Mouse (Mus musculus): ENCODE results near the gene Ccnj.
A peak's percentile ranks its signal among the peaks of the same experiment; 100 is the strongest.

The Ccnj gene

DNA sequence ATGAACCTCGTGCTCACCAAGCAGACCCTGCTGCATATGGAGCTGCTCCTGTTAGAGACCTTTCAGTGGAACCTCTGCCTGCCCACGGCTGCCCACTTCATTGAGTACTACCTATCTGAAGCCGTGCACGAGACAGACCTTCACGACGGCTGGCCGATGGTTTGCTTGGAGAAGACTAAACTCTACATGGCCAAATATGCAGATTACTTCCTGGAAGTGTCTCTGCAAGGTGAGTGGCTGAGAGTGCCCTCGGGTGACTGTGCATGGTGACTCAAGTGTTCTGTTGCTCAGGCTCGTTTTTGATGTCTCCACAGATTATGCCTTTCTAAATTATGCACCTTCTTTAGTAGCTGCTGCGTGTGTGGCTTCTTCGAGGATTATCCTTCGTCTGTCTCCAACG, 13.7 kb downstream of the Ccnj start:
- no peak for DNase-seq (ENCODE audit: low spot score in 2 of 2)

- DNase-seq (ENCODE audit: low spot score in 2 of 2): no peak
Measured at GRCm38 (mm10) chr19:40849391-40849790, 18.3 kb downstream of the Ccnj start.

GRCm38 (mm10) chr19:40859555-40859954, 28.5 kb downstream of the Ccnj start:
- DNase-seq (ENCODE audit: low spot score in 2 of 2): no peak

DNA sequence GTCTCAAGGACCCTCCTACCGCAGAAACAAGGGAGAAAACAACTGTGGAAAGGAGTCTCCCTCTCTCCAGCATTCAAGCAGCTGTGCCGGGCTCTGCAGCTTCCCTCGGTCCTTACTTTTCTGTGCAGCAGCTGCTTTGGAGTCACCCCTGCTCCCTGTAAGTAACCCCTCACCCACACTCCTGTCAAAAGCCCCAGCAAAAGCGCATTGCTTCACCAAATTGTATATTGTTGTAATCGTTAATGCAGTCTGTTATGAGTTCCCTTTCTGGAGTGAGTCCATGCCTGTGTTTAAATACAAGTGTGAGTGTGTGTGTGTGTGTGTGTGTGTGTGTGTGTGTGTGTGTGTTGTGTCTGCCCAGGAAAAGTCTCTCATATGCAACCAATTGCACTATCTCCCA, 37.2 kb downstream of the Ccnj start:
- DNase-seq (ENCODE audit: low spot score in 2 of 2): no peak

GRCm38 (mm10) chr19:40869425-40870105, 38.5 kb downstream of the Ccnj start:
- no peak for DNase-seq (ENCODE audit: low spot score in 2 of 2)

GRCm38 (mm10) chr19:40872955-40873665, 42.0 kb downstream of the Ccnj start:
- peak; percentile 82 to 87 for DNase-seq (ENCODE audit: low spot score in 2 of 2)

DNA sequence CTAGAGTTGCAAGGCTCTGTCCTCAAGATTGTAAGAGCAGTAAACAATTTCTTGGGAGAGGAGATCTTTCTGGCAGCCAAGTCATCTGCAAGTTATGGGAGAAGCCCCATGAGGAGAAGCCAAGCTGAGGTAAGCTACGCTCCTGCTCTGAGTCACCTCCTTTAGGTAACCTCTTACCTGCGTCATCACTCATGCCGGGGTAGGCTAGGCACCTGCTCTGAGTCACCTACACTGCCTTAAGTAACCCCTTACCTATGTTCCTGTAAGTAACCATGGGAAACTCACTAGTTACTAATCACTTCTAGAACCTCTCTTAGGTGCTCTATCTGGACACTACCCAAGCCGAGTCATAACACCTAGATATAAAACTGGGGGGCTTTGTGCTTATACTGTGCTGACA, 50.6 kb downstream of the Ccnj start:
- DNase-seq (ENCODE audit: low spot score in 2 of 2): no peak

DNA sequence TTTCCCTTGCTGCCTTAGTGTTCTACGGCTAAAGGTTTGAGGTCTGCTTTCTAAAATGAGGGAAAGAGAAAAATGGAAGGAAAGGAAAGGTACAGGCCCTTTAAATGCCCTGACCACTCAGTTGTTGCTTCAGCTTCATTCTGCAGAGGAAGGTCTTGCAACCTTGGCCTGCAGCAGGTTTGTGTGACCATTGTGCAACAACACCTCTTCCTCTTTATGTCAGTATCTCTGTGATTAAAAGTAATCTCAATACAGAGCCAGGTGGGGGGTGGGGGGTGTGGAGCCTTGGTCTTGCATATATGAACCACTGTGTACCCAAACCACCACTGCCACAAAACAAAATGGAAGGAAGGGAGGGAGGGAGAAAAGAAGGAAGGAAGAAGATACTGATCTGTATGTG, 57.8 kb downstream of the Ccnj start:
- no peak for DNase-seq (ENCODE audit: low spot score in 2 of 2)

DNA sequence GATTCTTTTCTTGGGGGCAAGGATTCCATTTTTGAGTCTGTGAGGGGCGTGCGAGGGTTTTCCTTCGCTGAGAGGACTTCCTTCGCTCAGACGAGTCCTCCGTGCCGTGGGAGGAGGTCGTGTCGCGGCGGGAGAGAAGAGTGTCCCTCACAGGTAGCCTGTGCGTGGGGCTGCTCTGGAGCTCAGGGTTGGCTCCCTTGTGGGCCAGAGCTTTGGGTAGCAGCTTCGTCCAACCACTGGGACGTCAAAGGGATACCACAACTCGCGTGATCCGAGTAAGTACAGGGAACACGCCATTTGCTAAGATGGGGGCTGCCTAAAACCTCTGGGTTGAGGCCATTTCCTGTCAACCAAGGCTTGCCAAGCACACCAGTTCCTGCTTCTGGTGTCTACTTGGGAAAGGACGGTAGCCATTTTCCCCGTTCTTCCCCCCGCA, 63.0 kb downstream of the Ccnj start:
- DNase-seq (ENCODE audit: low spot score in 2 of 2): no peak

GRCm38 (mm10) chr19:40894519-40895392, 63.7 kb downstream of the Ccnj start, which contains the start of gene Zfp518a:
TSS of gene Zfp518a (plus strand) at chr19:40894705.
- peak; percentile 82 to 87 for DNase-seq (ENCODE audit: low spot score in 2 of 2)

- DNase-seq (ENCODE audit: low spot score in 2 of 2): no peak
Measured at GRCm38 (mm10) chr19:40895393-40895703, 64.3 kb downstream of the Ccnj start.

Data from thymus, postnatal 10 days (tissue).